Mouse (Mus musculus): ENCODE results near the gene Dbp. TPM values are rescaled to one million over a fixed set of nuclear protein-coding genes. Genes with fewer than 3 reads are reported as not detected.

Gene Dbp
- total RNA-seq, 2 experiments from 2014 or later, result 1.7 to 4.0 TPM

- no peak for ATAC-seq (replicated peaks; ENCODE audit: poor library complexity, severe bottlenecking)
These were observed 50.8 kb downstream of the Dbp start for GRCm38 (mm10) chr7:45755703-45756102.

GRCm38 (mm10) chr7:45759400-45759799 is 54.5 kb downstream of the Dbp start:
- no peak for ATAC-seq (replicated peaks; ENCODE audit: poor library complexity, severe bottlenecking)

Other genes with a start within 250 kb of the Dbp start
Only the 30 nearest of the 34 such genes appear.
- not detected in 2 replicates for gene Gm45808, start 218.3 kb upstream of the Dbp start, total RNA-seq (2014; fragmentation: Nextera tagmentation)
- gene Gm45808, start 218.3 kb upstream of the Dbp start, total RNA-seq (2017), result not detected in 2 replicates
- gene Dhdh, start 216.3 kb upstream of the Dbp start, total RNA-seq (2014; fragmentation: Nextera tagmentation), result 29.3 and 31.1 TPM in 2 replicates
- gene Dhdh, start 216.3 kb upstream of the Dbp start, total RNA-seq (2017), result 18.4 and 20.2 TPM in 2 replicates
- gene Nucb1, start 194.7 kb upstream of the Dbp start, total RNA-seq (2014; fragmentation: Nextera tagmentation), result 184 and 207 TPM in 2 replicates
- 316 and 398 TPM in 2 replicates for gene Nucb1, start 194.7 kb upstream of the Dbp start, total RNA-seq (2017)
- 8.3 and 22.1 TPM in 2 replicates for gene Ppp1r15a, start 178.8 kb upstream of the Dbp start, total RNA-seq (2014; fragmentation: Nextera tagmentation)
- gene Ppp1r15a, start 178.8 kb upstream of the Dbp start, total RNA-seq (2017), result 51.1 and 54.9 TPM in 2 replicates
- gene Plekha4, start 178.8 kb upstream of the Dbp start, total RNA-seq (2014; fragmentation: Nextera tagmentation), result not detected in 2 replicates
- 0.26 TPM in 1 of 2 replicates, not detected in the other for gene Plekha4, start 178.8 kb upstream of the Dbp start, total RNA-seq (2017)
- gene Hsd17b14, start 150.2 kb upstream of the Dbp start, total RNA-seq (2014; fragmentation: Nextera tagmentation), result 4.4 TPM in 1 of 2 replicates, not detected in the other
- gene Hsd17b14, start 150.2 kb upstream of the Dbp start, total RNA-seq (2017), result 0.26 and 0.41 TPM in 2 replicates
- 69.1 and 81.6 TPM in 2 replicates for gene Bcat2, start 134.9 kb upstream of the Dbp start, total RNA-seq (2014; fragmentation: Nextera tagmentation)
- gene Bcat2, start 134.9 kb upstream of the Dbp start, total RNA-seq (2017), result 38.9 and 42.7 TPM in 2 replicates
- gene Fgf21, start 89.6 kb upstream of the Dbp start, total RNA-seq (2014; fragmentation: Nextera tagmentation), result not detected in 2 replicates
- gene Fgf21, start 89.6 kb upstream of the Dbp start, total RNA-seq (2017), result not detected in 2 replicates
- not detected in 2 replicates for gene Fut1, start 87.8 kb upstream of the Dbp start, total RNA-seq (2014; fragmentation: Nextera tagmentation)
- gene Fut1, start 87.8 kb upstream of the Dbp start, total RNA-seq (2017), result not detected in 2 replicates
- not detected in 2 replicates for gene Izumo1, start 83.3 kb upstream of the Dbp start, total RNA-seq (2014; fragmentation: Nextera tagmentation)
- 0.34 TPM in 1 of 2 replicates, not detected in the other for gene Izumo1, start 83.3 kb upstream of the Dbp start, total RNA-seq (2017)
- gene Rasip1, start 77.6 kb upstream of the Dbp start, total RNA-seq (2014; fragmentation: Nextera tagmentation), result 0.15 TPM in 1 of 2 replicates, not detected in the other
- 0.93 TPM in 1 of 2 replicates, not detected in the other for gene Rasip1, start 77.6 kb upstream of the Dbp start, total RNA-seq (2017)
- gene Mamstr, start 65.1 kb upstream of the Dbp start, total RNA-seq (2014; fragmentation: Nextera tagmentation), result not detected in 2 replicates
- 0.36 TPM in 1 of 2 replicates, not detected in the other for gene Mamstr, start 65.1 kb upstream of the Dbp start, total RNA-seq (2017)
- 0.24 TPM in 1 of 2 replicates, not detected in the other for gene Fut2, start 38.7 kb upstream of the Dbp start, total RNA-seq (2014; fragmentation: Nextera tagmentation)
- not detected in 2 replicates for gene Fut2, start 38.7 kb upstream of the Dbp start, total RNA-seq (2017)
- not detected in 2 replicates for gene Ntn5, start 21.1 kb upstream of the Dbp start, total RNA-seq (2014; fragmentation: Nextera tagmentation)
- not detected in 2 replicates for gene Ntn5, start 21.1 kb upstream of the Dbp start, total RNA-seq (2017)
- gene Sec1, start 10.7 kb upstream of the Dbp start, total RNA-seq (2014; fragmentation: Nextera tagmentation), result not detected in 2 replicates
- not detected in 2 replicates for gene Sec1, start 10.7 kb upstream of the Dbp start, total RNA-seq (2017)
- not detected in 2 replicates for gene Car11, start 5.2 kb upstream of the Dbp start, total RNA-seq (2014; fragmentation: Nextera tagmentation)
- gene Car11, start 5.2 kb upstream of the Dbp start, total RNA-seq (2017), result 0.09 TPM in 1 of 2 replicates, not detected in the other
- 2,165 and 2,847 TPM in 2 replicates for gene Rpl18, start 10.4 kb downstream of the Dbp start, total RNA-seq (2014; fragmentation: Nextera tagmentation)
- 1,831 and 2,021 TPM in 2 replicates for gene Rpl18, start 10.4 kb downstream of the Dbp start, total RNA-seq (2017)
- 14.9 and 26.4 TPM in 2 replicates for gene Sphk2, start 12.9 kb downstream of the Dbp start, total RNA-seq (2014; fragmentation: Nextera tagmentation)
- 10.0 and 10.6 TPM in 2 replicates for gene Sphk2, start 12.9 kb downstream of the Dbp start, total RNA-seq (2017)
- 0.34 and 0.90 TPM in 2 replicates for gene Fam83e, start 16.1 kb downstream of the Dbp start, total RNA-seq (2014; fragmentation: Nextera tagmentation)
- 0.39 and 0.77 TPM in 2 replicates for gene Fam83e, start 16.1 kb downstream of the Dbp start, total RNA-seq (2017)
- gene Spaca4, start 20.7 kb downstream of the Dbp start, total RNA-seq (2014; fragmentation: Nextera tagmentation), result not detected in 2 replicates
- not detected in 2 replicates for gene Spaca4, start 20.7 kb downstream of the Dbp start, total RNA-seq (2017)
- not detected in 2 replicates for gene Lmtk3, start 78.7 kb downstream of the Dbp start, total RNA-seq (2014; fragmentation: Nextera tagmentation)
- not detected in 2 replicates for gene Lmtk3, start 78.7 kb downstream of the Dbp start, total RNA-seq (2017)
- gene Sult2b1, start 79.6 kb downstream of the Dbp start, total RNA-seq (2014; fragmentation: Nextera tagmentation), result 1.3 and 3.3 TPM in 2 replicates
- 0.39 TPM in 1 of 2 replicates, not detected in the other for gene Sult2b1, start 79.6 kb downstream of the Dbp start, total RNA-seq (2017)
- gene Cyth2, start 109.5 kb downstream of the Dbp start, total RNA-seq (2014; fragmentation: Nextera tagmentation), result 32.7 and 36.3 TPM in 2 replicates
- gene Cyth2, start 109.5 kb downstream of the Dbp start, total RNA-seq (2017), result 33.1 and 35.3 TPM in 2 replicates
- gene Kcnj14, start 119.7 kb downstream of the Dbp start, total RNA-seq (2014; fragmentation: Nextera tagmentation), result 0.47 and 0.71 TPM in 2 replicates
- gene Kcnj14, start 119.7 kb downstream of the Dbp start, total RNA-seq (2017), result not detected in 2 replicates
- gene Grwd1, start 125.9 kb downstream of the Dbp start, total RNA-seq (2014; fragmentation: Nextera tagmentation), result 30.9 and 33.6 TPM in 2 replicates
- 21.9 and 27.3 TPM in 2 replicates for gene Grwd1, start 125.9 kb downstream of the Dbp start, total RNA-seq (2017)
- 123 and 143 TPM in 2 replicates for gene Kdelr1, start 167.7 kb downstream of the Dbp start, total RNA-seq (2014; fragmentation: Nextera tagmentation)
- gene Kdelr1, start 167.7 kb downstream of the Dbp start, total RNA-seq (2017), result 65.2 and 72.5 TPM in 2 replicates
- gene Grin2d, start 173.3 kb downstream of the Dbp start, total RNA-seq (2014; fragmentation: Nextera tagmentation), result 0.15 TPM in 1 of 2 replicates, not detected in the other
- 0.09 TPM in 1 of 2 replicates, not detected in the other for gene Grin2d, start 173.3 kb downstream of the Dbp start, total RNA-seq (2017)
- 3.7 and 4.0 TPM in 2 replicates for gene Syngr4, start 191.6 kb downstream of the Dbp start, total RNA-seq (2014; fragmentation: Nextera tagmentation)
- 0.41 TPM in 1 of 2 replicates, not detected in the other for gene Syngr4, start 191.6 kb downstream of the Dbp start, total RNA-seq (2017)
- gene Tmem143, start 191.9 kb downstream of the Dbp start, total RNA-seq (2014; fragmentation: Nextera tagmentation), result 14.5 and 21.2 TPM in 2 replicates
- 9.5 and 12.5 TPM in 2 replicates for gene Tmem143, start 191.9 kb downstream of the Dbp start, total RNA-seq (2017)
- 244 and 297 TPM in 2 replicates for gene Emp3, start 216.3 kb downstream of the Dbp start, total RNA-seq (2014; fragmentation: Nextera tagmentation)
- 174 and 251 TPM in 2 replicates for gene Emp3, start 216.3 kb downstream of the Dbp start, total RNA-seq (2017)

Measured in granulocyte monocyte progenitor cell, adult 5-6 weeks (primary cell).